Mouse (Mus musculus) brain, adult 10 weeks (tissue): ENCODE results near the gene Vmn2r18. TPM values are rescaled to one million over a fixed set of nuclear protein-coding genes. Genes with fewer than 3 reads are reported as not detected.

Experiments used
- polyA plus RNA-seq: library from polyadenylated mRNA; stranded (reverse); fragments of 350-450 nt; fragmentation: Illumina TruSeq; extraction: RNeasy Lipid Tissue Mini Kit (QIAGEN cat#74804); gene quantifications from one replicate; pipeline ENCODE4 v1.2.3, GENCODE M21; 2015; ENCODE audit warnings: low read depth, low replicate concordance

The Vmn2r18 gene
- not detected for polyA plus RNA-seq

GRCm38 (mm10) chr5:151605921-151606320 lies at the start of gene Vmn2r18:
Vmn2r18 (minus strand) TSS chr5:151606021.

GRCm38 (mm10) chr5:151650700-151651410 lies 45.0 kb upstream of the Vmn2r18 start, which contains the start of gene Rfc3:
Rfc3 (minus strand) TSS chr5:151651242.

Other genes starting within 250 kb of the Vmn2r18 start
- gene Gm42906, start 177.9 kb downstream of the Vmn2r18 start, polyA plus RNA-seq, result not detected
- gene Rfc3, start 45.2 kb upstream of the Vmn2r18 start, polyA plus RNA-seq, result 12.2 TPM